Mouse (Mus musculus) CH12.LX (cell line): ENCODE results near the gene Dll1.

ENCODE experiments used
- BHLHE40 ChIP-seq: IDR thresholded peaks from 2 replicates; pipeline ENCODE4 v1.6.1; 2011; ENCODE audit warnings: mild to moderate bottlenecking, low read depth, low read length, improper control_type of control experiment
- CHD2 ChIP-seq: IDR thresholded peaks from 2 replicates; pipeline ENCODE4 v1.6.1; 2011; ENCODE audit warnings: low read length, improper control_type of control experiment
- CTCF ChIP-seq, 2 experiments: IDR thresholded peaks in 1 of 2; conservative IDR thresholded peaks in 1 of 2; 2 replicates each; pipeline ENCODE4 v1.5.1; 2011 to 2012; ENCODE audit warnings: low read depth in 2 of 2, low read length in 2 of 2, improper control_type of control experiment in 1 of 2, inconsistent platforms in 1 of 2, mild to moderate bottlenecking in 1 of 2, moderate library complexity in 1 of 2
- EP300 ChIP-seq: IDR thresholded peaks from 2 replicates; pipeline ENCODE4 v1.6.1; 2011; ENCODE audit warnings: low read length, improper control_type of control experiment
- HCFC1 ChIP-seq: IDR thresholded peaks from 2 replicates; pipeline ENCODE4 v1.6.1; 2012; ENCODE audit warnings: low read depth, mild to moderate bottlenecking, inconsistent platforms, low read length, improper control_type of control experiment
- MAFK ChIP-seq: IDR thresholded peaks from 2 replicates; pipeline ENCODE4 v1.6.1; 2011; ENCODE audit warnings: low read length, improper control_type of control experiment; ENCODE audit not compliant: insufficient replicate concordance
- MEF2A ChIP-seq: IDR thresholded peaks from 2 replicates; pipeline ENCODE4 v1.6.1; 2014; ENCODE audit warnings: low read depth, mild to moderate bottlenecking, inconsistent platforms, low read length, improper control_type of control experiment, borderline replicate concordance
- MYC ChIP-seq: IDR thresholded peaks from 2 replicates; pipeline ENCODE4 v1.6.1; 2011; ENCODE audit warnings: low read depth, mild to moderate bottlenecking, improper control_type of control experiment, low read length
- NRF1 ChIP-seq: IDR thresholded peaks from 2 replicates; pipeline ENCODE4 v1.6.1; 2014; ENCODE audit warnings: low read depth, mild to moderate bottlenecking, inconsistent platforms, low read length, improper control_type of control experiment, moderate library complexity
- POLR2A ChIP-seq: IDR thresholded peaks from 2 replicates; pipeline ENCODE4 v1.6.1; 2011; ENCODE audit warnings: low read depth, mild to moderate bottlenecking, improper control_type of control experiment, low read length
- RCOR1 ChIP-seq: conservative IDR thresholded peaks from 2 replicates; pipeline ENCODE4 v1.6.1; 2012; ENCODE audit warnings: low read depth, mild to moderate bottlenecking, inconsistent platforms, low read length, improper control_type of control experiment
- UBTF ChIP-seq: IDR thresholded peaks from 2 replicates; pipeline ENCODE4 v1.6.1; 2012; ENCODE audit warnings: low read depth, mild to moderate bottlenecking, inconsistent platforms, low read length, improper control_type of control experiment, moderate library complexity
- ZC3H11A ChIP-seq: IDR thresholded peaks from 2 replicates; pipeline ENCODE4 v1.6.1; 2012; ENCODE audit warnings: low read depth, mild to moderate bottlenecking, inconsistent platforms, low read length, improper control_type of control experiment
- ZNF384 ChIP-seq: IDR thresholded peaks from 2 replicates; pipeline ENCODE4 v1.6.1; 2012; ENCODE audit warnings: low read depth, low read length, improper control_type of control experiment, inconsistent platforms

- TF ChIP-seq EP300: no peak
- no peak for TF ChIP-seq POLR2A
- no peak for TF ChIP-seq ZNF384
- TF ChIP-seq UBTF: no peak
- TF ChIP-seq NRF1: no peak
- no peak for TF ChIP-seq CTCF (conservative IDR thresholded peaks at IDR 0.05 in 1 of 2, IDR thresholded peaks at IDR 0.05 in 1 of 2; ENCODE audit: low read depth in 2 of 2, low read length in 2 of 2)
- TF ChIP-seq HCFC1: no peak
- TF ChIP-seq CHD2: no peak
- TF ChIP-seq MEF2A: no peak
- no peak for TF ChIP-seq RCOR1
- no peak for TF ChIP-seq MYC
- no peak for TF ChIP-seq MAFK
- TF ChIP-seq BHLHE40: no peak
- no peak for TF ChIP-seq ZC3H11A
Measured at GRCm38 (mm10) chr17:15381869-15382660, 5.4 kb upstream of the Dll1 start.
